Mouse (Mus musculus): Measurements from ENCODE around the gene Gm12830. TPM values are rescaled to one million over a fixed set of nuclear protein-coding genes. Genes with fewer than 3 reads are reported as not detected.

Gm12830 gene
- polyA plus RNA-seq, 1 experiment from 2014 or later: not detected

GRCm38 (mm10) chr4:114798041-114798624, 23.4 kb upstream of the Gm12830 start:
- Histone ChIP-seq H3K9ac (no peak overlapping the region), H3K4me2 (no peak overlapping the region), H3K9me3 (no peaks in the 10 kb centered on the region), H3K4me1 (no peaks in the 10 kb centered on the region), H3K27me3 (replicated peaks) (no peaks in the 10 kb centered on the region), H3K36me3 (replicated peaks) (no peaks in the 10 kb centered on the region), H3K4me3 (no peak overlapping the region), H3K27ac (no peak overlapping the region)
- no peak for ATAC-seq (replicated peaks)
- WGBS: 77% methylated on average over 7 of the region's 7 CpGs

- no peak overlapping the region for H3K27ac ChIP-seq
- H3K4me2 ChIP-seq: no peak overlapping the region
- no peaks in the 10 kb centered on the region for H3K36me3 ChIP-seq (replicated peaks)
- no peak for ATAC-seq (replicated peaks)
- no peaks in the 10 kb centered on the region for H3K27me3 ChIP-seq (replicated peaks)
- no peaks in the 10 kb centered on the region for H3K4me1 ChIP-seq
- H3K9me3 ChIP-seq: no peaks in the 10 kb centered on the region
- H3K9ac ChIP-seq: no peak overlapping the region
- WGBS: 88% methylated on average over 5 of the region's 5 CpGs
- no peak overlapping the region for H3K4me3 ChIP-seq
Measured at GRCm38 (mm10) chr4:114804096-114804495, 17.4 kb upstream of the Gm12830 start.

- H3K9ac ChIP-seq: no peak overlapping the region
- WGBS: 10% methylated on average over 9 of the region's 9 CpGs
- peak; percentile 24; the same call in 1 of the 2 replicates for ATAC-seq (replicated peaks)
- no peak overlapping the region for H3K4me2 ChIP-seq
- no peaks in the 10 kb centered on the region for H3K36me3 ChIP-seq (replicated peaks)
- peaks cover 13% of the 10 kb centered on the region for H3K27me3 ChIP-seq (replicated peaks)
- H3K4me3 ChIP-seq: no peak overlapping the region
- no peaks in the 10 kb centered on the region for H3K9me3 ChIP-seq
- no peak overlapping the region for H3K27ac ChIP-seq
- peaks cover 12% of the 10 kb centered on the region for H3K4me1 ChIP-seq
Measured at GRCm38 (mm10) chr4:114818963-114819702, 2.4 kb upstream of the Gm12830 start.

- H3K4me3 ChIP-seq: no peak overlapping the region
- no peaks in the 10 kb centered on the region for H3K4me1 ChIP-seq
- no peak overlapping the region for H3K4me2 ChIP-seq
- H3K27me3 ChIP-seq (replicated peaks): no peaks in the 10 kb centered on the region; the same call in 1 of the 2 replicates
- 81% methylated on average over 10 of the region's 10 CpGs for WGBS
- H3K36me3 ChIP-seq (replicated peaks): no peaks in the 10 kb centered on the region
- H3K9ac ChIP-seq: no peak overlapping the region
- H3K27ac ChIP-seq: no peak overlapping the region
- H3K9me3 ChIP-seq: no peaks in the 10 kb centered on the region
- ATAC-seq (replicated peaks): no peak
Measured at GRCm38 (mm10) chr4:114834770-114835581, 13.5 kb downstream of the Gm12830 start.

GRCm38 (mm10) chr4:114841336-114841920, 19.9 kb downstream of the Gm12830 start:
- no peak overlapping the region for H3K4me2 ChIP-seq
- no peak overlapping the region for H3K9ac ChIP-seq
- no peak overlapping the region for H3K27ac ChIP-seq
- no peaks in the 10 kb centered on the region for H3K9me3 ChIP-seq
- WGBS: 63% methylated on average over 9 of the region's 9 CpGs
- H3K4me1 ChIP-seq: peaks cover 12% of the 10 kb centered on the region
- H3K27me3 ChIP-seq (replicated peaks): peaks cover 39% of the 10 kb centered on the region
- H3K4me3 ChIP-seq: no peak overlapping the region
- no peaks in the 10 kb centered on the region for H3K36me3 ChIP-seq (replicated peaks)
- ATAC-seq (replicated peaks): no peak

- Histone ChIP-seq H3K27me3 (replicated peaks) (peaks cover 43% of the 10 kb centered on the region), H3K9me3 (no peaks in the 10 kb centered on the region), H3K4me1 (peaks cover 12% of the 10 kb centered on the region), H3K9ac (no peak overlapping the region), H3K27ac (no peak overlapping the region), H3K4me3 (peak overlapping the region; percentile 6; the same call in 1 of the 2 replicates), H3K4me2 (peak overlapping the region; percentile 38; the same call in 1 of the 2 replicates), H3K36me3 (replicated peaks) (no peaks in the 10 kb centered on the region)
- 0 out of 2 replicates have a peak, but pooled peaks have one; percentile 25 for ATAC-seq (replicated peaks)
- WGBS: 2% methylated on average over 9 of the region's 11 CpGs
Measured at GRCm38 (mm10) chr4:114842376-114842960, 20.9 kb downstream of the Gm12830 start.

- Histone ChIP-seq H3K36me3 (replicated peaks) (no peaks in the 10 kb centered on the region), H3K4me1 (peaks cover 12% of the 10 kb centered on the region), H3K9ac (peak overlapping the region; percentile 62), H3K27me3 (replicated peaks) (peaks cover 43% of the 10 kb centered on the region), H3K27ac (no peak overlapping the region), H3K4me3 (peak overlapping the region; percentile 50), H3K9me3 (no peaks in the 10 kb centered on the region), H3K4me2 (peak overlapping the region; percentile 97)
- WGBS: 1% methylated on average over 49 of the region's 51 CpGs
- ATAC-seq (replicated peaks): peak; percentile 82
Measured at GRCm38 (mm10) chr4:114843097-114843721, 21.7 kb downstream of the Gm12830 start.

GRCm38 (mm10) chr4:114844600-114844999, 23.1 kb downstream of the Gm12830 start:
- Histone ChIP-seq H3K4me3 (no peak overlapping the region), H3K36me3 (replicated peaks) (no peaks in the 10 kb centered on the region), H3K4me2 (no peak overlapping the region), H3K27ac (no peak overlapping the region), H3K4me1 (peaks cover 12% of the 10 kb centered on the region), H3K27me3 (replicated peaks) (peaks cover 43% of the 10 kb centered on the region), H3K9me3 (no peaks in the 10 kb centered on the region), H3K9ac (no peak overlapping the region)
- 55% methylated on average over 1 of the region's 1 CpGs for WGBS
- no peak for ATAC-seq (replicated peaks)

- H3K27ac ChIP-seq: no peak overlapping the region
- H3K27me3 ChIP-seq (replicated peaks): peaks cover 43% of the 10 kb centered on the region
- no peak overlapping the region for H3K4me3 ChIP-seq
- no peak overlapping the region for H3K9ac ChIP-seq
- ATAC-seq (replicated peaks): no peak
- WGBS: 57% methylated on average over 4 of the region's 4 CpGs
- peaks cover 12% of the 10 kb centered on the region for H3K4me1 ChIP-seq
- H3K4me2 ChIP-seq: no peak overlapping the region
- H3K9me3 ChIP-seq: no peaks in the 10 kb centered on the region
- H3K36me3 ChIP-seq (replicated peaks): no peaks in the 10 kb centered on the region
Measured at GRCm38 (mm10) chr4:114845622-114846021, 24.1 kb downstream of the Gm12830 start.

GRCm38 (mm10) chr4:114846723-114847122, 25.2 kb downstream of the Gm12830 start:
- 82% methylated on average over 6 of the region's 6 CpGs for WGBS
- Histone ChIP-seq H3K36me3 (replicated peaks) (no peaks in the 10 kb centered on the region), H3K4me2 (no peak overlapping the region), H3K27me3 (replicated peaks) (peaks cover 37% of the 10 kb centered on the region), H3K9me3 (no peaks in the 10 kb centered on the region), H3K4me1 (peaks cover 12% of the 10 kb centered on the region), H3K4me3 (no peak overlapping the region), H3K9ac (no peak overlapping the region), H3K27ac (no peak overlapping the region)
- no peak for ATAC-seq (replicated peaks)

GRCm38 (mm10) chr4:114853968-114854367, 32.4 kb downstream of the Gm12830 start:
- no peaks in the 10 kb centered on the region for H3K9me3 ChIP-seq
- no peak overlapping the region for H3K9ac ChIP-seq
- no peaks in the 10 kb centered on the region for H3K4me1 ChIP-seq
- no peaks in the 10 kb centered on the region for H3K36me3 ChIP-seq (replicated peaks)
- 74% methylated on average over 2 of the region's 2 CpGs for WGBS
- H3K4me2 ChIP-seq: no peak overlapping the region
- H3K4me3 ChIP-seq: no peak overlapping the region
- H3K27me3 ChIP-seq (replicated peaks): no peaks in the 10 kb centered on the region
- ATAC-seq (replicated peaks): no peak
- no peak overlapping the region for H3K27ac ChIP-seq
